Mouse (Mus musculus) midbrain, embryonic 16.5 days (tissue): ENCODE data around the gene Klk14. TPM values are rescaled to one million over a fixed set of nuclear protein-coding genes. Genes with fewer than 3 reads are reported as not detected.
"Not testable (repeated sequence)": the region's sequence is repeated elsewhere in the genome, so short reads cannot be mapped to it uniquely, and the experiment has no call there.

ENCODE experiments used
- ATAC-seq: fragments of 200-750 bp; cut with Nextera tagmentation; 2 replicates; pipeline ENCODE4 v1.8.0; 2017; ENCODE audit warnings: moderate TSS enrichment
- H3K27ac ChIP-seq: fragments of 300-500 bp; sonication (generic); 2 replicates; pipeline ENCODE4 v1.5.1; 2014; ENCODE audit warnings: mild to moderate bottlenecking, low read length, mixed read lengths
- H3K27me3 ChIP-seq: fragments of 300-500 bp; sonication (generic); 2 replicates; pipeline ENCODE4 v1.6.1; 2014; ENCODE audit warnings: low read depth, low read length, mixed read lengths; ENCODE audit not compliant: control insufficient read depth, insufficient read depth
- H3K36me3 ChIP-seq: fragments of 300-500 bp; sonication (generic); 2 replicates; pipeline ENCODE4 v1.6.1; 2014; ENCODE audit warnings: mild to moderate bottlenecking, low read length, moderate library complexity, mixed read lengths; ENCODE audit not compliant: control insufficient read depth, insufficient read depth
- H3K4me1 ChIP-seq: fragments of 300-500 bp; sonication (generic); 2 replicates; pipeline ENCODE4 v1.6.1; 2014; ENCODE audit warnings: mild to moderate bottlenecking, low read length, mixed read lengths; ENCODE audit not compliant: control insufficient read depth, insufficient read depth
- H3K4me2 ChIP-seq: fragments of 300-500 bp; sonication (generic); 2 replicates; pipeline ENCODE4 v1.6.1; 2014; ENCODE audit warnings: mild to moderate bottlenecking, low read length, mixed read lengths
- H3K4me3 ChIP-seq: fragments of 300-500 bp; sonication (generic); 2 replicates; pipeline ENCODE4 v1.5.1; 2014; ENCODE audit warnings: low read depth, mild to moderate bottlenecking, low read length, moderate library complexity, mixed read lengths
- H3K9ac ChIP-seq: fragments of 300-500 bp; sonication (generic); 2 replicates; pipeline ENCODE4 v1.6.1; 2014; ENCODE audit warnings: low read depth, low read length, mixed read lengths
- H3K9me3 ChIP-seq: fragments of 300-500 bp; sonication (generic); replicated peaks from 2 replicates; pipeline ENCODE4 v1.6.1; 2014; ENCODE audit warnings: mild to moderate bottlenecking, low read length, mixed read lengths; ENCODE audit not compliant: control insufficient read depth, poor library complexity, severe bottlenecking
- WGBS: fragments of 180-500 bp; shearing (Covaris S2); extraction: QIAGEN DNeasy Blood & Tissue Kit; methylation state at CpG from one replicate; pipeline ENCODE4 v1.1.7; 2014; 5-methylcytosine and 5-hydroxymethylcytosine counted together
- polyA plus RNA-seq: library from polyadenylated mRNA; unstranded; fragments of >200 nt; fragmentation: Nextera tagmentation; extraction: Ambion mirVana; gene quantifications from 2 replicates; pipeline ENCODE4 v1.2.1, GENCODE M21; 2015

Klk14 gene
- not detected in 2 replicates for polyA plus RNA-seq

DNA sequence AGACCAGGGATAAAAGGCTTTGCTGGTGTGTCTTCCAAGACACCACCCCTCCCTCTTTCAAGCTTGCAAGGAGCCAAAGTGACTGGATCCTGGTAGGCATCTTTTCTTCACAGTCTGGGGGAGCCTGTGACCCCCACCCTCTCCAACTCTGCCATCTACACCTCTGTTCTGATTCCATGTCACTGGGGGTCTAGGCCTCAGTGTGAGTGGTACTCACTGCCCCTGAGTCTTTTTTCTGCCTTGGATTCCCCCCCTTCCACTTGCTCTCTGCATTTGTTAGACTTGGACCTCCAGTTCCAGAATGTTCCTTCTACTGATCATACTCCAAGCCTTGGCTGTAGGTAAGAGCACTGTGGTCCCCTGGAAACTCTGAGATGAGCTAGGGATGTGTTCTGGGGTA is at the start of gene Klk14:
Gene Klk14, plus strand, starts transcription at position 301 of the 400 bp plus-strand sequence.
- Histone ChIP-seq H3K4me3 (no peak within 1 kb of the TSS), H3K4me1 (no peaks in the 10 kb centered on the region), H3K36me3 (no peaks in the 10 kb centered on the region), H3K9me3 (no peaks in the 10 kb centered on the region), H3K27ac (no peak within 1 kb of the TSS), H3K9ac (no peak within 1 kb of the TSS), H3K27me3 (no peaks in the 10 kb centered on the region), H3K4me2 (no peak within 1 kb of the TSS)
- no peak for ATAC-seq

GRCm38 (mm10) chr7:43642587-43642986 is 47.6 kb upstream of the Klk14 start:
- no peaks in the 10 kb centered on the region for H3K9me3 ChIP-seq
- H3K4me1 ChIP-seq = no peaks in the 10 kb centered on the region
- no peaks in the 10 kb centered on the region for H3K36me3 ChIP-seq
- no peak overlapping the region for H3K4me2 ChIP-seq
- H3K4me3 ChIP-seq = no peak overlapping the region
- H3K27ac ChIP-seq = no peak overlapping the region
- 83% methylated on average over 5 of the region's 5 CpGs for WGBS
- ATAC-seq = no peak
- H3K27me3 ChIP-seq = no peaks in the 10 kb centered on the region
- no peak overlapping the region for H3K9ac ChIP-seq

DNA sequence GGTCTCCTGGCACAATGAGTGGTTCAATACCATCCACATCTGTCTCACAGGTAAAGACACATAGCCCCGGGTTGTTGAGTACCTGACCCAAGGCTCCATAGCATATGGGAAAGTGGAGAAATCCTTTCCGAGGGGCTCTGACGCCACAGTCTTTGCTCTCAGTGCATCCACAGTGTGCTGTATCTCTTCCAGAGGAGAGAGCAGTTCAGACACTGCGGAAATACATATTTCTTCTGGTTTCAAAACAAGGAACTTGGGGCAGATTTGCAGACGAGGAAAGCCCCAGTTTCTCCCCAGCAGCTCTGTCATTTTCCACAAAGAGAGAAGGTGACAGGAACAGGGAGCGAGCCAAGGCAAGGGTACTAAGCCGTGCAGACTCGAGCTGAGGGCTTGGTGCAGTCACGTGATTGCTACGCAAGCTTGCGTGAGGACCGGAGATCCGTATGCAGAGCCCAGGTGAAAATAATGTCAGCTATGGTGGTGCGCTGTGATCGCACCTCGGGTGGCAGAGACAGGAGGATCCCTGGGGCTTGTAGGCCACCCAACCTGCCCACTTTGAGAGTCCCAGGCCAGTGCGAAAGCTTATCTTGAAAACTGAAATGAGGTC is 47.1 kb upstream of the Klk14 start:
- Histone ChIP-seq H3K9me3 (no peaks in the 10 kb centered on the region), H3K4me2 (no peak overlapping the region), H3K27ac (no peak overlapping the region), H3K9ac (no peak overlapping the region), H3K4me3 (no peak overlapping the region), H3K36me3 (no peaks in the 10 kb centered on the region), H3K27me3 (no peaks in the 10 kb centered on the region), H3K4me1 (no peaks in the 10 kb centered on the region)
- no peak for ATAC-seq
- WGBS = 80% methylated on average over 17 of the region's 17 CpGs

DNA sequence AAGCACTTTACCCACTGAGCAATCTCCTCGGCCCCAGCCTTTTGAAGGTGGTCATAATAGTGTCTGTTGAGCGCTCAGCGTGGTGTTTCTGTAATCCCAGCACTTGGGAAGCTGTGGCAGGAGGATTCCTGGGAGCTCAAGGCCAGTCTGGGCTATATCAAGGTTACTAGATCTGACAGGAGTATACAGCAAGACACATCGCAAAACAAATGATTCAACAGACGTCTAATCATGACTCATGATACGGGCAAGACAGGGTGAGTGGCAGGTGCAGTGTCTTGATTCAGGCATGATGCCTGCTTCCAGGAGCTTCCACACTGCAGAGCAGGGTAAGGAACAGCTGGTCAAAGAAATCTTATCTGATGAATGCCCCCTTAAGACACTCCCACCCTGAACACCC is 37.5 kb upstream of the Klk14 start:
- Histone ChIP-seq H3K4me3 (no peak overlapping the region), H3K27me3 (no peaks in the 10 kb centered on the region), H3K9ac (no peak overlapping the region), H3K4me1 (no peaks in the 10 kb centered on the region), H3K27ac (no peak overlapping the region), H3K4me2 (no peak overlapping the region), H3K9me3 (no peaks in the 10 kb centered on the region), H3K36me3 (no peaks in the 10 kb centered on the region)
- 88% methylated on average over 6 of the region's 6 CpGs for WGBS
- no peak for ATAC-seq

DNA sequence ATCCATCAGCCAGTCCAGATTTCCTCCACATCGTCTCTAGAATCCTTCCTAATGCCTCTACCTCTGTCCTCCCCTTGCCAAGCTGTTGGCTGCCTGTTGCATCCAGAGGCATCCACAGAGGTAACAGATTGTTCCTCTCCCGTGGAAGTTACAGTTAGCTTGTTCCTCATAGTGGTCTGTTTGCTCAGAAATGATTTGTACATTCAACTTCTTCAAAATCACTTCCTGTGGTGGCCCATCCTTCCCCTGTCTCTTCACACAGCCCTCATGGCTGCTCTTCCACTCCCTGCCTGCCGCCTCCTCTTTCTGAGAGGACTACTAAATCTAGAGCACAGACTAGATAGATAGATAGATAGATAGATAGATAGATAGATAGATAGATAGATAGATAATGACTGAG is 35.7 kb upstream of the Klk14 start:
- Histone ChIP-seq H3K4me1 (no peaks in the 10 kb centered on the region), H3K4me3 (no peak overlapping the region), H3K27me3 (no peaks in the 10 kb centered on the region), H3K36me3 (no peaks in the 10 kb centered on the region), H3K9ac (no peak overlapping the region), H3K9me3 (no peaks in the 10 kb centered on the region), H3K4me2 (no peak overlapping the region), H3K27ac (no peak overlapping the region)
- ATAC-seq = no peak
- 87% methylated on average over 3 of the region's 3 CpGs for WGBS

DNA sequence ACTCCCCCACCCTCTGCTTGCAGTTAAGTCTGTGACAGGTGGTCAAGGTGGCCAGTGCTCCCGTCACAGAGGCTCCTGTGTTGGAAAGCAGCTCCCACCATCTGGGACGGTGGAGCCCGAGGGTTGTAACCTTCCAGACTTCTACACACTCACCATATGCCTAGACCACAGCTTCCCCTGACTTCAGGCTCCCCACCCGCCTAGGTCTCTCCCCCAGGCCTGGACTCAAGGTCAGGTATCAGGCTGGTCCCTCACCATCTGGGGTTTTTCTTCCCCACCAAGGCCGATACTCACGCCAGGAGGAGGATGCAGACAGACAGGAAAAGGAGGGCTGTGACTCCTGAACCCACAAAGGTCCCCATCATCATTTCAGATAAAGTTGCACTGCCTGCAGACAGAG is 34.0 kb upstream of the Klk14 start:
- H3K4me3 ChIP-seq = no peak overlapping the region
- no peak overlapping the region for H3K9ac ChIP-seq
- H3K27me3 ChIP-seq = no peaks in the 10 kb centered on the region
- no peaks in the 10 kb centered on the region for H3K36me3 ChIP-seq
- ATAC-seq = no peak
- WGBS = 78% methylated on average over 6 of the region's 6 CpGs
- H3K4me2 ChIP-seq = no peak overlapping the region
- no peaks in the 10 kb centered on the region for H3K9me3 ChIP-seq
- no peak overlapping the region for H3K27ac ChIP-seq
- H3K4me1 ChIP-seq = no peaks in the 10 kb centered on the region

DNA sequence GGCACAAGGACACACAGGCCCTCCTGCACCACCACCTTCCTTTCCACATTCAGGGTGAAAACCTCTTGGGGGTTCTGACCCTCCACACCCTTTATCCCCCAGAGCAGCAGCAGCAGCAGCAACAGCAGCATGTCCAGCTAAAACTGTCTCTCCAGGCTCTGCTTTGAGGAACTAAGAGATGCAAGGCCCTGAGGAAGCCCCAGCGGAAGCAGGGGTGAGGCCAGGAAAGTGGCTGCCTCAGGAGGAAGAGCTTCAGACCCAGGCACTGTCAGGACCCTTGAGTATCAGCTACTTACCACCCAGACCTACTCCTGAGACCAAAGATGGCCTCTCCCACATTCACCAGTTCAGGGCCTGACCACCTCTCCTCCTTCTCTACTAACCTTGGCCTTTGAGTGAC is 30.2 kb upstream of the Klk14 start, which contains the start of gene Siglece:
Gene Siglece, minus strand, starts transcription at position 160 of the 400 bp plus-strand sequence.
- 93% methylated on average over 1 of the region's 1 CpGs for WGBS
- no peak for ATAC-seq
- no peak within 1 kb of the TSS for H3K4me2 ChIP-seq
- no peak within 1 kb of the TSS for H3K9ac ChIP-seq
- no peaks in the 10 kb centered on the region for H3K27me3 ChIP-seq
- no peaks in the 10 kb centered on the region for H3K4me1 ChIP-seq
- H3K27ac ChIP-seq = no peak within 1 kb of the TSS
- no peaks in the 10 kb centered on the region for H3K36me3 ChIP-seq
- H3K4me3 ChIP-seq = no peak within 1 kb of the TSS
- H3K9me3 ChIP-seq = no peaks in the 10 kb centered on the region

DNA sequence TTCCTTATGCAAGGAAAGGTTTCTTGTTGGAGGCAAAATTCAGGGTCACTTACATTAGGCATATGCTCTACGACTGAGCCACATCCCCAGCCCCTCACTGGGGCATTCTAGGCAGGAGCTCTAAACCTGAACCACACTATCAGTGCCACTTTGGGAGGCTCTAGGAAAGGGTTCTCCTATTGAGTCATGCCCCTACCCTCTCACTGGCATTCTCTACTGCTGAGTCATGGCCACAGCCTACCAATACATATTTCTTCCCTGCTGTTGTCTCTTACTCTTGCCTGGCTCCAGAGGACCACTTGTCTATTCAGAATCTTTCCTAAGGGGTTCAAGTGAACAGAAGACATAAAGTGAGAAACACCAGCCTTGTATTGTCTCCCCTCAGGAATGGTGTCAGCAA is 27.4 kb upstream of the Klk14 start:
- Histone ChIP-seq H3K4me1 (no peaks in the 10 kb centered on the region), H3K36me3 (no peaks in the 10 kb centered on the region), H3K9me3 (no peaks in the 10 kb centered on the region), H3K9ac (no peak overlapping the region), H3K27ac (no peak overlapping the region), H3K27me3 (no peaks in the 10 kb centered on the region), H3K4me3 (no peak overlapping the region), H3K4me2 (no peak overlapping the region)
- 89% methylated on average over 1 of the region's 1 CpGs for WGBS
- no peak for ATAC-seq

DNA sequence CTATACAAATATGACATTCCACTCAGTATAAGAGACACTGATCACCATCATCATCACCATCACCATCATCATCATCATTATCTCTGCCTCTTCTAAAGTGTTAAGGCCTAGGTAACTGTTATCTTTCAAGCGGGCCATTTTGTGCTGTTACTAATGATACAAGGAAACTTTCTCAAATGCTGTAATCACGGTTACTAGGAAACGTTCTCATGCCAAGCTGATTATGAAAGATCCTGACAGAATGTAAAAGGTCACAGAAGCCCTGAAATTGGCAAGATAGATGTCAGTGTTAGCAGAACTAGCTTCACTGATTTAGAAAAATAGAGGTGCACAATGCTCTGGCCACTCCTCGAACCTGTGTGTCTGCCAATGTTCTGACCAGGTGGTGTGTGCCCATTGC is 23.0 kb upstream of the Klk14 start:
- H3K27ac ChIP-seq, H3K9ac ChIP-seq, H3K27me3 ChIP-seq, ATAC-seq, H3K9me3 ChIP-seq, H3K4me2 ChIP-seq, H3K4me3 ChIP-seq, H3K4me1 ChIP-seq, H3K36me3 ChIP-seq: not testable (repeated sequence)
- WGBS = 97% methylated on average over 4 of the region's 4 CpGs
